Mouse (Mus musculus) embryonic facial prominence, embryonic 12.5 days (tissue): ENCODE measurements around the gene Cstf3. TPM values are rescaled to one million over a fixed set of nuclear protein-coding genes. Genes with fewer than 3 reads are reported as not detected.

Experiments
- polyA plus RNA-seq: library from polyadenylated mRNA; unstranded; fragments of >200 nt; fragmentation: Nextera tagmentation; extraction: Ambion mirVana; gene quantifications from 2 replicates; pipeline ENCODE4 v1.2.1, GENCODE M21; 2016

Cstf3 gene
- polyA plus RNA-seq, 1 experiment from 2014 or later, result 97.2 TPM

Other genes with a start within 250 kb of the Cstf3 start
- 1.2 TPM in 2 replicates for gene D430041D05Rik, start 179.5 kb upstream of the Cstf3 start, polyA plus RNA-seq
- 18.0 and 19.7 TPM in 2 replicates for gene Hipk3, start 96.1 kb upstream of the Cstf3 start, polyA plus RNA-seq
- 67.0 and 70.7 TPM in 2 replicates for gene Tcp11l1, start 121.6 kb downstream of the Cstf3 start, polyA plus RNA-seq
- gene Pin1rt1, start 125.9 kb downstream of the Cstf3 start, polyA plus RNA-seq, result 0.18 and 0.19 TPM in 2 replicates
- gene Depdc7, start 152.4 kb downstream of the Cstf3 start, polyA plus RNA-seq, result 4.5 and 4.9 TPM in 2 replicates
- gene Qser1, start 226.2 kb downstream of the Cstf3 start, polyA plus RNA-seq, result 10.9 and 11.6 TPM in 2 replicates